Mouse (Mus musculus) ES-Bruce4 (cell line): ENCODE measurements around the gene Fgfr2.

Experiments used
- CTCF ChIP-seq: IDR thresholded peaks from one replicate; pipeline ENCODE4 v1.8.1; 2011; ENCODE audit warnings: low read depth, low read length
- POLR2A ChIP-seq: IDR thresholded peaks from one replicate; pipeline ENCODE4 v1.8.1; 2011; ENCODE audit warnings: low read length; ENCODE audit not compliant: insufficient read depth

- TF ChIP-seq POLR2A: no peak
- no peak for TF ChIP-seq CTCF
Measured at GRCm38 (mm10) chr7:132777117-132777516, 346.0 kb downstream of the Fgfr2 start.
